Mouse (Mus musculus): ENCODE measurements around the gene Colgalt2.
A peak's percentile ranks its signal among the peaks of the same experiment; 100 is the strongest.
"Not testable (repeated sequence)": the region's sequence is repeated elsewhere in the genome, so short reads cannot be mapped to it uniquely, and the experiment has no call there.

The Colgalt2 gene

DNA sequence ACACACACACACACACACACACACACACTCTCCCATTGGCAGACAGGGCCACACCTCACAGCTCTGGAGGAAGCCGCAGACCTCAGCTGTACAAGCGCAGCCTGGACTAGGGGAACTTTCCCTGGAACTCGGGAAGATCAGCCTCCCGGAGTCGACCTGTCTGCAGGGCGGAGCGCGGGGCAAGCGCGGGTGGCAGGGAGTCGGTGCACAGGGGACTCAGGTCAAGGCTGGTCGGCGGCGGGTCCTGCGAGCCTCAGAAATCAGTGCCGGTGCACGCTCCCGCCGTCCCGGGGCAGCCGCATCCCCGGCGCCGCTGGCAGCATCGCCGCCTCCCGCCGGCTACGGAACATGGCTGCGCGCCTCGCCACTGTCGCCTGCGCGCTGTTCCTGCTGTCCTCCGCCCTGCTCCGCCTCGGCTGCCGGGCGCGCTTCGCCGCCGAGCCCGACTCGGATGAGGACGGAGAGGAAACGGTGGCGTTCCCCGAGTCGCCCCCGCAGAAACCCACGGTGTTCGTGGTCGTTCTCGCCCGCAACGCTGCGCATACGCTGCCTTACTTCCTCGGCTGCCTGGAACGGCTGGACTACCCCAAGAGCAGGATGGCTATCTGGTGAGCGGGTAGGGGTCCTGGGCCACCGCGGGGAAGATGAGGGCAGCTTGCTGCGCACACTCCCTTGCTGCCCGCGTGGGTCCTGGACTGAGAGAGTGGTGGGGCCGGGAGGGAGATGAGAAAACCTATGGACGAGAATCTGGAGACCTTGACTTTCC is at the start of gene Colgalt2:
Gene Colgalt2 (plus strand): TSS at position 41 of the 766 bp plus-strand sequence.
- DNase-seq, result peak; percentile 50

GRCm38 (mm10) chr1:152356721-152357120 is 42.9 kb upstream of the Colgalt2 start:
- no peak for DNase-seq

DNA sequence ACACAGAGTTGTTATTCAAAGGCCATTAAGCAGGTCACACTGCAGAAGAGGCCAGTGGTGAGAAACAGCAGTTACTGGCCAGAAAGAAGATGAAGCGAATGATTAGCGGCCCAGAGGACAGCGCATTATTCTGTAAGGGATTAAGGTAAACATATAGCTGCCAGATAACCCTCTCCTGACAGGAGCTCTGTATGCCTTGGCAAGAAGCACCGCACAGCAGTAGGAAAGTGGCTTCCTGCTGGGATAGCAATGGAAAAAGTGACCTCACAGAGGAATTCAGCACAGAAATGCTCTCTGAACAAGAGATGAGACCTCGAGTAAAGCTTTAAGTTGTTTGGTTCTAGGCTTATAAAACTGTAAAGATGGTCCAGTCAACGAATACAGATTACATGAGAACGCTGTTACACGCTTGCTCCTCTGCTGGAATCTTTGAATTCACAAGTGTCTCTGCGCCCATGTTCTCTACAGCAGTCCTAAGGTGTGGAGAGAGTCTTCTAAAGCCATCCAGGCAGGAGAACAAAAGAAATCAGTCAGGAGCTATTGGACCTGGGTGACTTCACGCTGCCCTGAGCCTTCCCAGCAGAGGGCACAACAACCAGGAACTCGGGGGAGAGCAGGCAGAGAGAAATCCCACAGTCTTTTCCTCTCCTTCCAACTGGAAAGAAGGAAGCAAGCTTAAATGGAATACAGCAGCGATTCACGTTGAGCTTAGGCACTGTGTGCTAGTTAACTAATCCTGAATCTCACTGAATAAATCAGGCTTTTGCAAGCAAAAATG is 31.1 kb upstream of the Colgalt2 start:
- no peak for DNase-seq

DNA sequence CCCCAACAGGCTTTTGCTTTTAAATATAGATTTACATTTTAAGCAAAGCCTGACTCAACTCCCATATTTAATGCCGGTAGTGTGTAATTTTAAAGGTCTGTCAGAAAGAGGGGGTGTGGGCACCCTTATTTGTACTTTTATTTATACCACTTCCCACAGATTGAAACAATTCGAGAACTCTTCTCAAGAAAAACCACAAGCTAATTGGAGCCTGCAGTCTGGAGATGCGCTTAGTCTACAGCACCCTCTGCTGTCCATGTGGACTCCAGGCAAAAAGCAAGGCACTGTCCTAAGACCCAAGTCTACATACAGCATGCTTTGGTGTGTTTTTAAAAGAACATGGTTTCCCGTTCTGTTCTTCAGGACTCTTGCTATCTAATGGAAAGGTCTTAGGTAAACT is 30.5 kb upstream of the Colgalt2 start:
- peak; percentile 41 for DNase-seq

DNA sequence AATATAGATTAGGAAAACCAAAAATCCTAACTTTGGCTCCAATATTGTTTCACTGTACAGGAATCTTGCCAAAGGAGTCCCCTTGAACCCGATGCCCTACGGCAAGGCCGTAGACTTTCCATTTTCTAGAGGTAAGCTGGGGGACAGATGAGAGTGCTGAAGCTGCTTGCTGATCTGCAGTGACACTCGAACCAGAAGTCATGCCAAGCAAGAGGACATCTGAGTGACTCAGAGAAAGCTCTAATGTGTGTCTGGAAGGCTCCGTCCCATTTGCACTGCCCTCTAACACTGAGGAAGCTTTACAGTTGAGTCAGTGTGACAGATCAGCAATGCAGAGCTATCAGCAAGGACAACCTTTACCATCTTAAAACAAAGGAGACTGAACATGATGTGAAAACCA is 21.3 kb upstream of the Colgalt2 start:
- no peak for DNase-seq

- DNase-seq, result no peak
Observed at GRCm38 (mm10) chr1:152384589-152384988, 15.0 kb upstream of the Colgalt2 start.

- not testable (repeated sequence) for DNase-seq
Observed at GRCm38 (mm10) chr1:152385693-152386092, 13.9 kb upstream of the Colgalt2 start.

DNA sequence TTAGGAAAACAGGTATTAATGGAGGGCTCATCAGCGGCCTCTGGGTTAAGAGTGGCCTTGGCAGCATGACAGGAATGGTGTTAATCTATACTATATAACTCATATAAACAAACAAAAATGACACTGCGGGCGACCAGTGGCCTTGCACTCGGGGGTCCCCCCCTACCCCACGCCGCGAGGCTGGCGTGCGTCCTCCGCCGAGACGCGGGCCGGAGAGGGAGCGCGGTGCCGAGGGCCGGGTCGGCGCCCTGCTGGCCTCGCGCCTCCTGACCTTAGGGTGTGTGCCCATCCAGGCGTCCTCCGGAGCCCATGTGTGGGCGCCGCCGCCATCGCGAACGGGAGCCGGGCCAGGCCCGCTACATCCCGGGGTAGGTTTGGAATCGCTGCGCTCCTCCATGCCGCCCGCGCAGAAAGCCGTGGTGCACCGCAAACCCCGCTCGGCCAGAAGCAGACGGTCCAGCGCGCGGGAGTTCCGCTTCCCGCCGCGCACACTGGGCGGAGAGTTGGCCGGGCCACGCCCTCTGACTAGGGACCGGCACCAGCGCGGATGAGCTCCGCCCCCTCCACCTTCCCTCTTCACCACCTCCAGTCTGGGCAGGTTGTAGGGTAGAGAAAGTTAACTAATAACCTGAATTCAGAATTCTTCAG is 13.3 kb upstream of the Colgalt2 start, which contains the start of gene Tsen15:
Gene Tsen15 (minus strand): TSS at position 501 of the 648 bp plus-strand sequence.
- DNase-seq, result peak; percentile 87

GRCm38 (mm10) chr1:152389271-152389670 is 10.4 kb upstream of the Colgalt2 start:
- DNase-seq, result no peak

- no peak for DNase-seq
Observed at GRCm38 (mm10) chr1:152394137-152394536, 5.5 kb upstream of the Colgalt2 start.

GRCm38 (mm10) chr1:152394956-152395515 is 4.6 kb upstream of the Colgalt2 start:
- DNase-seq, result no peak

DNA sequence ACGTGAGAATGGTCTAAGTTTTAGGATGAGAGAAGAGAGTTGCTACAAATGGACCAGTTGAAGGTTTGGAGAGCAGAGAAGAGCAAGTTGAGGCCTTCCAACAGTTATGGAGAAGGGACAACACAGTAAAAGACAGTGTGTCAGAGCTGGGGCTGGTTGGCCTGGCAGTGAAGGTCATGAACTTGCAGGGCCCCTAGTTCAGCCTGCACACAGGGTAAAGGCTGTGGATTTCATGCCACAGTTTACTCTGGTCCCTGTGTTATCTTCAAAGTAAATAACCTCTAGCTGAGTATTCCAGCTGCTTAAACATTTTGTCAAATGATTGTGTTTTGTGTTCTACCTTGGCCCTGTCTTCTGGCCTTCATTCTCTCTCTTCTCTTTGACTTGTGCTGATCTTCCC is 922 bp upstream of the Colgalt2 start:
- DNase-seq, result no peak

DNA sequence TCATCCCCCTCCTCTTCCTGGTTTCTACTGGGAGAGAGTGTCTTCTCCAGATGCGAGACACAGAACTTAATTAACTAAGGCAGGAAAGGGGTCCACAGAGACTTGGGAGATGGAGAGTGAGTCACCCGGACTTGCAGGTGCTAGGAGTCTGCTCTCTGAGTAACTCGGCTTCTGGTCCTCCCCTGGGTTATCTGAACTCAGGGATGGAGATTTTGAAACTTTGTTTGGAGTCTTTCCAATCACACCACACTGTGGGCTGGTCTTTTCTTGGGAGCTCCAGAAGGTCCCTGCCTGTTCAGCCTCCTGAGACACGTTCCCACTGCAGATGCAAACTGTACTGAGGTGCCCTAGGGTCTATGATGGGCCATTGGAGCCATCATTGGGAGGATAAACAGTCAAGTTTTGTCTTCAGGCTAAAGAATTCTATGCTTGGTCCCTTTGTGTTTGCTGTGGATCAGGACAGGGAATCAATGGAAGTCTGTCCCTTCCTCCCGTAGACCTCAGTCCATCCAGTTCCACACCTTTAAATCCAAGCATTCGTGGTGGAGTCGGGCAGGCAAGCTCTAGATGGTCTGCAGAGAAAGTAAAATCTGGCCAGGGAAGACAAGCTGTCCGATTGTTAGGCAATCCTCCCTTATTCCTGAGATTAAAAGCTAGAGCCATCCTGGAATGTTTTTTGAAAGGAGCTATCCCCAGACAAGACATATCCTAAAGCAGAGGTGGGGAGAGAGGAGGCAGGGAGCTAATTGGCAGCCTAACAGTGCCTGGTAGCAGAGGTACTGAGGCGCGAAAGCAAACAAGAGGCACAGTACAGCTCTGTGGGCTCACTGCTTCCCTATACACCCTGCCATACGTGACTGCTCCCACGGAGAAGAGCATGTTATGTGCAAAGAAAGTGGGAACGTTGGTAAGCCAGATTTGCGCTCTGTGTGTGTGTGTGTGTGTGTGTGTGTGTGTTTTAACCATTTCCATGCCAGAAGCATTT is 1.2 kb downstream of the Colgalt2 start:
- no peak for DNase-seq

- DNase-seq, result no peak
Observed at GRCm38 (mm10) chr1:152407021-152407946, 7.7 kb downstream of the Colgalt2 start.

DNA sequence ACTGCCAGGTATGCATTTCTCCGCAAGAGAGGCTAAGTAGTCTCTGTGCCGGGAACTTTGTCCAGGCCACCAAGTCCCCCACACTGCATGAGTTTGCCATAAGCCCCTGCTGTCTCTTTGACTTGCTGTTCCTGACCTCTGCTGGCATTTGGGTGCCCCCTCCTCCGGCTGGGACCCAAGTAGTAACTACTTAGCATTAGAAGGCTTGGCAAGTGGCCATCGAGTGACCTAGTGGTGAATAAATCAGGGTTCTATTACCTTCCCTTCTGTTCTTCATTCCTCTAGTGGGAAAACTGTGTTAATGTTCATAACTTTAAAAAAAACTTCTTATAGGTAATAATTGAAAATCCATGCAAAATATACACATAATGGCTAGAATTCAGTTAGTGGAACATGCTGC is 9.7 kb downstream of the Colgalt2 start:
- DNase-seq, result no peak

DNA sequence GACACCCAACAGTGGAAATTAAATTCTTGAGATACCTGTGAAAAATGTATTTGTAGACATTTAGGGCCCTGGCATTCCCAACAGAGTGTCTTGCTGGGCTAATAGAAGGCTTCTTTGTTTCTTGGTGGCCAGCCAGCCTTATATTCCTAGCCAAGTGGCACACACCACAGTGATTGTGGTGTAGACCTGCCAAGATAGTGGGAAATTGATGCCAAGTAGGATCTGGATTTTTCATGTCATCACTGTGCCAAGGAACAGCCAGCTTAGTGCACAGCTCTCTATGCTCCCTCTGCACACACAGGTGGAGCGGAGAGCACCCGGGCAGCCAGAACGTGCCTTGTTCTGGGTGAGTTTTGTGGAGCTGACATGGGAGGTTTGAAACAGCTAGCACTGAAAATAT is 11.0 kb downstream of the Colgalt2 start:
- DNase-seq, result no peak

DNA sequence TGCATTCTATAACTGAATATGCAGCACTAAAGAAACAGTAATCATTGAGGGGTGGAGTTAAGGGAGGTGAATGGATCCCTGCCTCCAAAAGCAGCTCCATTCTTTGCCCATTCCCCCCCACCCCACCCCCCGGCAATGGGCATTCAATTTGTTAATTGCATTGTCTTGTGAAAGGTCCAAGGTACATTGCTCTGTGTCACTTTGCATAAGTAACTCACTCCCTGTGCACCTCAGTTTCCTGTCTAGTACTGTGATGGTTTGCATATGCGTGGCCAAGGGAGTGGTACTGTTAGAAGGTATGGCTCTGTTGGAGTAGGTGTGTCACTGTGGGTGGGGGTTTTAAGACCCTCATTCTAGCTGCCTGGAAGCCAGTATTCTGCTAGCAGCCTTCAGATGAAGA is 13.5 kb downstream of the Colgalt2 start:
- no peak for DNase-seq

DNA sequence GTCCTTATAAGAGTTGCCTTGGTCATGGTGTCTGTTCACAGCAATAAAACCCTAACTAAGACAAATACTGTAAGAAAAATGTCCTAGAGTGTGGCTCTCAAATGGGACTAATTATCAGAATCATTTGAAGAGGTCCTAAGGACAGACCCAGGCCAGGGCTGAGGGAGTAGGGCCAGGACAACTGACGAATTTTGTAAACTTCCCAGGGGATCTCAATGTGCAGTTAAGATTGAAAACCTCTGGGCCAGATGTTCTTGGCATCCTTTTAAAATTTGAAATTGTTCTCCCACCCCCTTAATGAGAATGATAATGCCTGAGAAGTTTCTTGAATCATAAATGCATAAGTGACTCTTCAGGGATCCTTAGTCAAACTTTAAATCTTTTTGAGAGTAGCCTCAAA is 14.3 kb downstream of the Colgalt2 start:
- DNase-seq, result no peak

DNA sequence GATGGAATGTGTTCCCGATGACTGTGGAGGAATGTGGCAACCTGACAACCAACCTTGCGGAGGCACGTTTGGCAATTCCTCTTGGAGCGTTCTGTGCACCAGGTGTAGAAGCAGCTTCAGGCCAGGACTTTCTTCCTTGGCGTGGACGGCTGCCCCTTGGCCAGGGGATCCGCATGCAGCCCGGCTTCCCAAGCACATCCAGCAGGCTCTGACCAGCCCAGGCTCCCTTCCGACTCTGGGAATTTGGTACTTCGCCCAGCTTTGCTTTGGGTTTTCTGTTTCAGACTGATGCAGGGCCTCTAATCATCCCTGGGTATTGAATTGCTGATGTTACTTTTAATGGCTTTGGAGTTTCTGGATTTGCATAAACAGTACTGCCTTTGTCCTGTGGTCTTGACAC is 14.8 kb downstream of the Colgalt2 start:
- DNase-seq, result no peak

DNA sequence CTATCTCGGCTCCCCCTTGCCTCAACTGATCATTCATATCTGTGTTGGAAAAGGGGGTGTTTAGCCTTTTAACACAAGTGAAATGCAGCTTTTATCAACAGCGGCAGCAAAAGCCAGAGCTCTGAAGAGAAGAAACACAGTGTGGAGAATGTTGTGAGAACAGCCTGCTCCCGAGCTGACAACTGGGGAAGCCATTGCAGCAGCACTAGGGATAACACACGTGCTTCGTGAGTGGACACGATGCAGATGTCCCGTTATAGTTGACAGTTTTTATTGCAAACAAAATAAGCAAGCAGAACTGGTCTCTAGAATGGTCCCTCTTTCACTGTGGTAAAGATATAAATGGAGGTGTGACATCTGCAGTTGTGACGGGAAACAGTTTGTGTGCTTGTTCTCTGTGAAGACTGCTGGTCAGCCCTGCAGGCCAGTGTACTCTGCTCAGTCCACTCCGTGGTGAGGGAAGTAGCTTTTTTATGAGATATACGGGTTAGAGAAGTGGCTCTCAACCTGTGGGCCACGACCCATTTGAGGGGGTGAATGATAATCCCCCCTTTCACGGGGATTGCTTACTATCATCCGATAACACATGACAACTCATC is 16.8 kb downstream of the Colgalt2 start:
- no peak for DNase-seq
